Mouse (Mus musculus) E14TG2a.4 (cell line): Measurements from ENCODE around the gene 2010111I01Rik.

Source experiments
- H3K27me3 ChIP-seq: 2 replicates; pipeline ENCODE4 v1.6.1; 2014; ENCODE audit warnings: low read length, control low read depth; ENCODE audit not compliant: insufficient read depth
- H3K36me3 ChIP-seq: 2 replicates; pipeline ENCODE4 v1.6.1; 2014; ENCODE audit warnings: low read length, control low read depth; ENCODE audit not compliant: insufficient read depth
- H3K4me1 ChIP-seq: replicated peaks from 2 replicates; pipeline ENCODE4 v1.6.1; 2014; ENCODE audit warnings: low read depth, low read length, control low read depth
- H3K4me3 ChIP-seq: replicated peaks from 2 replicates; pipeline ENCODE4 v1.5.1; 2014; ENCODE audit warnings: mild to moderate bottlenecking, low read length
- H3K9me3 ChIP-seq: 2 replicates; pipeline ENCODE4 v1.6.1; 2014; ENCODE audit warnings: low read length, control low read depth
- CTCF ChIP-seq: conservative IDR thresholded peaks from 2 replicates; pipeline ENCODE4 v1.5.1; 2014; ENCODE audit warnings: low read length
- NANOG ChIP-seq: IDR thresholded peaks from 2 replicates; pipeline ENCODE4 v1.6.1; 2014; ENCODE audit warnings: borderline replicate concordance, low read length, mixed read lengths
- POU5F1 ChIP-seq: IDR thresholded peaks from 2 replicates; pipeline ENCODE4 v1.6.1; 2014; ENCODE audit warnings: low read length, borderline replicate concordance

Gene 2010111I01Rik

GRCm38 (mm10) chr13:63206396-63206795 lies 241.7 kb downstream of the 2010111I01Rik start:
- Histone ChIP-seq H3K27me3 (no peaks in the 10 kb centered on the region), H3K4me3 (no peak overlapping the region), H3K9me3 (no peaks in the 10 kb centered on the region), H3K4me1 (no peaks in the 10 kb centered on the region), H3K36me3 (no peaks in the 10 kb centered on the region)
- TF ChIP-seq POU5F1 (no peak), CTCF (no peak), NANOG (no peak)

GRCm38 (mm10) chr13:63216537-63216936 lies 251.8 kb downstream of the 2010111I01Rik start:
- no peaks in the 10 kb centered on the region for H3K27me3 ChIP-seq
- H3K36me3 ChIP-seq, result no peaks in the 10 kb centered on the region
- no peaks in the 10 kb centered on the region for H3K9me3 ChIP-seq
- TF ChIP-seq NANOG, result no peak
- no peak for TF ChIP-seq CTCF
- TF ChIP-seq POU5F1, result no peak
- H3K4me3 ChIP-seq, result no peak overlapping the region
- peaks cover 14% of the 10 kb centered on the region for H3K4me1 ChIP-seq

GRCm38 (mm10) chr13:63223026-63223770 lies 258.5 kb downstream of the 2010111I01Rik start:
- no peaks in the 10 kb centered on the region for H3K9me3 ChIP-seq
- H3K4me1 ChIP-seq, result no peaks in the 10 kb centered on the region
- H3K4me3 ChIP-seq, result no peak overlapping the region
- no peaks in the 10 kb centered on the region for H3K36me3 ChIP-seq
- no peaks in the 10 kb centered on the region for H3K27me3 ChIP-seq
- TF ChIP-seq NANOG (no peak), POU5F1 (no peak), CTCF (no peak)

- no peaks in the 10 kb centered on the region for H3K9me3 ChIP-seq
- no peaks in the 10 kb centered on the region for H3K36me3 ChIP-seq
- H3K4me1 ChIP-seq, result no peaks in the 10 kb centered on the region
- no peak for TF ChIP-seq POU5F1
- no peak for TF ChIP-seq NANOG
- TF ChIP-seq CTCF, result no peak
- H3K27me3 ChIP-seq, result no peaks in the 10 kb centered on the region
- H3K4me3 ChIP-seq, result no peak overlapping the region
Observed at GRCm38 (mm10) chr13:63225796-63226583, 261.3 kb downstream of the 2010111I01Rik start.

- no peaks in the 10 kb centered on the region for H3K9me3 ChIP-seq
- no peak for TF ChIP-seq NANOG
- no peak for TF ChIP-seq POU5F1
- no peak for TF ChIP-seq CTCF
- no peaks in the 10 kb centered on the region for H3K27me3 ChIP-seq
- H3K4me1 ChIP-seq, result no peaks in the 10 kb centered on the region
- no peaks in the 10 kb centered on the region for H3K36me3 ChIP-seq
- H3K4me3 ChIP-seq, result no peak overlapping the region
Observed at GRCm38 (mm10) chr13:63227785-63228184, 263.1 kb downstream of the 2010111I01Rik start.

- H3K9me3 ChIP-seq, result no peaks in the 10 kb centered on the region
- H3K27me3 ChIP-seq, result no peaks in the 10 kb centered on the region
- no peak for TF ChIP-seq NANOG
- no peak for TF ChIP-seq CTCF
- TF ChIP-seq POU5F1, result no peak
- H3K4me1 ChIP-seq, result no peaks in the 10 kb centered on the region
- no peaks in the 10 kb centered on the region for H3K36me3 ChIP-seq
- H3K4me3 ChIP-seq, result no peak overlapping the region
Observed at GRCm38 (mm10) chr13:63230955-63231701, 266.4 kb downstream of the 2010111I01Rik start.

GRCm38 (mm10) chr13:63231702-63232070 lies 267.0 kb downstream of the 2010111I01Rik start:
- Histone ChIP-seq H3K4me1 (no peaks in the 10 kb centered on the region), H3K27me3 (no peaks in the 10 kb centered on the region), H3K36me3 (no peaks in the 10 kb centered on the region), H3K9me3 (no peaks in the 10 kb centered on the region), H3K4me3 (no peak overlapping the region)
- TF ChIP-seq CTCF, result no peak
- TF ChIP-seq POU5F1, result no peak
- TF ChIP-seq NANOG, result no peak

GRCm38 (mm10) chr13:63232558-63232957 lies 267.9 kb downstream of the 2010111I01Rik start:
- Histone ChIP-seq H3K4me3 (no peak overlapping the region), H3K27me3 (no peaks in the 10 kb centered on the region), H3K9me3 (no peaks in the 10 kb centered on the region), H3K36me3 (no peaks in the 10 kb centered on the region), H3K4me1 (no peaks in the 10 kb centered on the region)
- TF ChIP-seq POU5F1 (no peak), CTCF (no peak)
